Mouse (Mus musculus) mature B cell (primary cell): ENCODE data around the gene Stab1.

Experiments used
- in situ Hi-C: fragments of 300-500 bp; cut with MboI; formaldehyde crosslinking; loops from 2 replicates; pipeline ENCODE4 v1.14.3; 2019

Gene Stab1

GRCm38 (mm10) chr14:31131272-31131821 lies 37.1 kb downstream of the Stab1 start:
- in situ Hi-C loops: no loop called here

GRCm38 (mm10) chr14:31130236-31131220 lies 37.9 kb downstream of the Stab1 start, which contains the start of gene Nt5dc2:
Gene Nt5dc2 (plus strand): TSS chr14:31131053.
- in situ Hi-C loops: no loop called here

GRCm38 (mm10) chr14:31129326-31130235 lies 38.9 kb downstream of the Stab1 start:
- in situ Hi-C loops: no loop called here

- in situ Hi-C loops: no loop called here
Measured at GRCm38 (mm10) chr14:31128826-31129219, 39.6 kb downstream of the Stab1 start, which contains the start of gene Smim4. Gene Smim4 (minus strand): TSS chr14:31128956.

GRCm38 (mm10) chr14:31128101-31128825 lies 40.2 kb downstream of the Stab1 start:
- in situ Hi-C loops: no loop called here

GRCm38 (mm10) chr14:31126826-31127225 lies 41.6 kb downstream of the Stab1 start:
- in situ Hi-C loops: no loop called here

GRCm38 (mm10) chr14:31125106-31126075 lies 43.0 kb downstream of the Stab1 start:
- in situ Hi-C loops: no loop called here

GRCm38 (mm10) chr14:31115522-31115921 lies 52.9 kb downstream of the Stab1 start:
- in situ Hi-C loops: no loop called here

GRCm38 (mm10) chr14:31114011-31114410 lies 54.4 kb downstream of the Stab1 start:
- in situ Hi-C loops: no loop called here

- in situ Hi-C loops: no loop called here
Measured at GRCm38 (mm10) chr14:31112187-31112586, 56.3 kb downstream of the Stab1 start.

- in situ Hi-C loops: no loop called here
Measured at GRCm38 (mm10) chr14:31110613-31111012, 57.8 kb downstream of the Stab1 start.

- in situ Hi-C loops: no loop called here
Measured at GRCm38 (mm10) chr14:31105156-31105555, 63.3 kb downstream of the Stab1 start.

GRCm38 (mm10) chr14:31089918-31090317 lies 78.5 kb downstream of the Stab1 start:
- in situ Hi-C loops: no loop called here
